Mouse (Mus musculus): ENCODE data around the gene Zfr. TPM values are rescaled to one million over a fixed set of nuclear protein-coding genes. Genes with fewer than 3 reads are reported as not detected.
A peak's percentile ranks its signal among the peaks of the same experiment; 100 is the strongest.

Zfr gene
- total RNA-seq (2014; rRNA removed) = 34.2 and 36.7 TPM in 2 replicates
- polyA plus RNA-seq (2012; rRNA removed) = 46.2 and 61.6 TPM in 2 replicates

GRCm38 (mm10) chr15:12117242-12118092 lies at the start of gene Zfr:
Gene Zfr, plus strand, starts transcription at chr15:12117831.
- TF ChIP-seq POLR2A (IDR thresholded peaks at IDR 0.05; ENCODE audit: extremely low read depth, insufficient read depth, low read length) (peak; percentile 84), CTCF (IDR thresholded peaks at IDR 0.05; ENCODE audit: low read depth, low read length) (no peak)
- H3K9ac ChIP-seq (ENCODE audit: low read depth, low read length) = peak within 1 kb of the TSS; percentile 96
- H3K4me1 ChIP-seq (ENCODE audit: control insufficient read depth, insufficient read depth, low read length) = peaks cover 6% of the 10 kb centered on the region; the same call in 1 of the 2 replicates
- H3K4me3 ChIP-seq (ENCODE audit: insufficient read depth, low read depth, low read length) = peak within 1 kb of the TSS; percentile 96
- H3K79me2 ChIP-seq (ENCODE audit: control insufficient read depth, insufficient read depth, low read length) = peaks cover 17% of the 10 kb centered on the region; the same call in 1 of the 2 replicates
- H3K27me3 ChIP-seq (ENCODE audit: control insufficient read depth, insufficient read depth, low read length) = no peaks in the 10 kb centered on the region
- no peaks in the 10 kb centered on the region; the same call in 1 of the 2 replicates for H3K36me3 ChIP-seq (ENCODE audit: control insufficient read depth, insufficient read depth, low read length)
- H3K27ac ChIP-seq (replicated peaks; ENCODE audit: insufficient read depth, low read depth, low read length) = peak within 1 kb of the TSS; percentile 90
- WGBS = under 1% methylated on average over 58 of the region's 59 CpGs
- DNase-seq (ENCODE audit: extremely low read depth, low read depth, low spot score) = peak; percentile 78

- no peak overlapping the region for H3K4me3 ChIP-seq (ENCODE audit: insufficient read depth, low read depth, low read length)
- no peak overlapping the region for H3K9ac ChIP-seq (ENCODE audit: low read depth, low read length)
- DNase-seq (ENCODE audit: extremely low read depth, low read depth, low spot score) = no peak
- no peaks in the 10 kb centered on the region for H3K27me3 ChIP-seq (ENCODE audit: control insufficient read depth, insufficient read depth, low read length)
- H3K4me1 ChIP-seq (ENCODE audit: control insufficient read depth, insufficient read depth, low read length) = no peaks in the 10 kb centered on the region
- WGBS = 48% methylated on average over 2 of the region's 2 CpGs
- H3K79me2 ChIP-seq (ENCODE audit: control insufficient read depth, insufficient read depth, low read length) = no peaks in the 10 kb centered on the region
- H3K27ac ChIP-seq (replicated peaks; ENCODE audit: insufficient read depth, low read depth, low read length) = no peak overlapping the region
- no peaks in the 10 kb centered on the region for H3K36me3 ChIP-seq (ENCODE audit: control insufficient read depth, insufficient read depth, low read length)
- TF ChIP-seq POLR2A (IDR thresholded peaks at IDR 0.05; ENCODE audit: extremely low read depth, insufficient read depth, low read length) (no peak), CTCF (IDR thresholded peaks at IDR 0.05; ENCODE audit: low read depth, low read length) (no peak)
Observed at GRCm38 (mm10) chr15:12067971-12068370, 49.7 kb upstream of the Zfr start.

- 70% methylated on average over 9 of the region's 9 CpGs for WGBS
- no peaks in the 10 kb centered on the region for H3K27me3 ChIP-seq (ENCODE audit: control insufficient read depth, insufficient read depth, low read length)
- H3K27ac ChIP-seq (replicated peaks; ENCODE audit: insufficient read depth, low read depth, low read length) = no peak overlapping the region
- TF ChIP-seq CTCF (IDR thresholded peaks at IDR 0.05; ENCODE audit: low read depth, low read length) (no peak), POLR2A (IDR thresholded peaks at IDR 0.05; ENCODE audit: extremely low read depth, insufficient read depth, low read length) (no peak)
- H3K9ac ChIP-seq (ENCODE audit: low read depth, low read length) = no peak overlapping the region
- no peak for DNase-seq (ENCODE audit: extremely low read depth, low read depth, low spot score)
- no peak overlapping the region for H3K4me3 ChIP-seq (ENCODE audit: insufficient read depth, low read depth, low read length)
- H3K79me2 ChIP-seq (ENCODE audit: control insufficient read depth, insufficient read depth, low read length) = no peaks in the 10 kb centered on the region
- H3K36me3 ChIP-seq (ENCODE audit: control insufficient read depth, insufficient read depth, low read length) = no peaks in the 10 kb centered on the region
- no peaks in the 10 kb centered on the region for H3K4me1 ChIP-seq (ENCODE audit: control insufficient read depth, insufficient read depth, low read length)
Observed at GRCm38 (mm10) chr15:12068395-12069218, 49.0 kb upstream of the Zfr start.

GRCm38 (mm10) chr15:12072709-12073336 lies 44.8 kb upstream of the Zfr start:
- Histone ChIP-seq H3K9ac (ENCODE audit: low read depth, low read length) (no peak overlapping the region), H3K27me3 (ENCODE audit: control insufficient read depth, insufficient read depth, low read length) (no peaks in the 10 kb centered on the region), H3K79me2 (ENCODE audit: control insufficient read depth, insufficient read depth, low read length) (no peaks in the 10 kb centered on the region), H3K4me3 (ENCODE audit: insufficient read depth, low read depth, low read length) (no peak overlapping the region), H3K27ac (replicated peaks; ENCODE audit: insufficient read depth, low read depth, low read length) (no peak overlapping the region), H3K36me3 (ENCODE audit: control insufficient read depth, insufficient read depth, low read length) (no peaks in the 10 kb centered on the region), H3K4me1 (ENCODE audit: control insufficient read depth, insufficient read depth, low read length) (no peaks in the 10 kb centered on the region)
- TF ChIP-seq POLR2A (IDR thresholded peaks at IDR 0.05; ENCODE audit: extremely low read depth, insufficient read depth, low read length) (no peak), CTCF (IDR thresholded peaks at IDR 0.05; ENCODE audit: low read depth, low read length) (no peak)
- 91% methylated on average over 7 of the region's 7 CpGs for WGBS
- DNase-seq (ENCODE audit: extremely low read depth, low read depth, low spot score) = no peak

- WGBS = 94% methylated on average over 6 of the region's 6 CpGs
- TF ChIP-seq POLR2A (IDR thresholded peaks at IDR 0.05; ENCODE audit: extremely low read depth, insufficient read depth, low read length) = no peak
- no peak for TF ChIP-seq CTCF (IDR thresholded peaks at IDR 0.05; ENCODE audit: low read depth, low read length)
Observed at GRCm38 (mm10) chr15:12074426-12074825, 43.2 kb upstream of the Zfr start.

More at GRCm38 (mm10) chr15:12074426-12074825, 43.2 kb upstream of the Zfr start:
- Histone ChIP-seq H3K4me1 (ENCODE audit: control insufficient read depth, insufficient read depth, low read length) (no peaks in the 10 kb centered on the region), H3K79me2 (ENCODE audit: control insufficient read depth, insufficient read depth, low read length) (no peaks in the 10 kb centered on the region), H3K4me3 (ENCODE audit: insufficient read depth, low read depth, low read length) (no peak overlapping the region), H3K9ac (ENCODE audit: low read depth, low read length) (no peak overlapping the region), H3K27ac (replicated peaks; ENCODE audit: insufficient read depth, low read depth, low read length) (no peak overlapping the region), H3K27me3 (ENCODE audit: control insufficient read depth, insufficient read depth, low read length) (no peaks in the 10 kb centered on the region), H3K36me3 (ENCODE audit: control insufficient read depth, insufficient read depth, low read length) (no peaks in the 10 kb centered on the region)
- no peak for DNase-seq (ENCODE audit: extremely low read depth, low read depth, low spot score)

Data from liver, adult 2 months (tissue).